Mouse (Mus musculus) thymus, adult 2 months (tissue): ENCODE measurements at regions not wholly inside any gene's neighbourhood (a gene's known extent, or its start where the extent isn't known, plus 50 kb on each side); places are given as distances from the start of the nearest gene placed in this dataset.

ENCODE experiments used
- CTCF ChIP-seq: fragments of 200-500 bp; IDR thresholded peaks from 2 replicates; pipeline ENCODE4 v1.5.1; 2012; ENCODE audit warnings: mild to moderate bottlenecking, control low read depth, low read length, moderate library complexity, borderline replicate concordance; ENCODE audit not compliant: control insufficient read depth, poor library complexity, insufficient read depth; ENCODE audit errors: extremely low read depth
- POLR2A ChIP-seq: fragments of 200-500 bp; IDR thresholded peaks from 2 replicates; pipeline ENCODE4 v1.6.1; 2012; ENCODE audit warnings: mild to moderate bottlenecking, low read length, control low read depth, moderate library complexity; ENCODE audit not compliant: control insufficient read depth, poor library complexity, insufficient read depth; ENCODE audit errors: extremely low read depth

GRCm38 (mm10) chr13:101214094-101214493 is 380.9 kb upstream of the Slc30a5 start:
- TF ChIP-seq CTCF (no peak), POLR2A (no peak)
